In genomic region chr3:129201681-129202255, GRCm38 (mm10) we compare ENCODE assay signal across 14 mouse cellular contexts. TPM values are rescaled to one million over a fixed set of nuclear protein-coding genes. Genes with fewer than 3 reads are reported as not detected.
DNase-seq lines count a peak whose midpoint lies in the region; ATAC-seq and TF ChIP-seq lines count a peak whose summit lies in the region.
"Had no signal": no experiment of that assay in that cellular context is flagged by ENCODE, and none has a peak within 500 bp of the region (broad histone marks: within the 10 kb centered on the region; RNA-seq: fewer than 3 reads in every experiment).

No protein-coding gene starts in this region.

- no peak overlapping the region for H3K9ac ChIP-seq in hindbrain, embryonic 14.5 days
- H3K9ac ChIP-seq in midbrain, embryonic 15.5 days: no peak overlapping the region
- no peak overlapping the region for H3K9ac ChIP-seq in lung, postnatal 0 days (replicated peaks; ENCODE audit: low read depth)
- H3K9ac ChIP-seq: forebrain, embryonic 15.5 days; hindbrain, embryonic 12.5 days; liver, embryonic 14.5 days; neural tube, embryonic 13.5 days had no signal

- no peak for TF ChIP-seq EP300 in lung, postnatal 0 days (IDR thresholded peaks at IDR 0.05)

- no peak overlapping the region for H3K4me3 ChIP-seq in hindbrain, embryonic 14.5 days (replicated peaks; ENCODE audit: low read length)
- H3K4me3 ChIP-seq in hindbrain, embryonic 10.5 days: no peak overlapping the region
- H3K4me3 ChIP-seq in midbrain, embryonic 15.5 days: peak overlapping the region; percentile 12; the same call in 1 of the 2 replicates
- H3K4me3 ChIP-seq in lung, postnatal 0 days (ENCODE audit: low read depth, low read length): no peak overlapping the region
- H3K4me3 ChIP-seq: forebrain, embryonic 15.5 days; hindbrain, embryonic 12.5 days; left cerebral cortex, adult 2 months; neural tube, embryonic 13.5 days had no signal

- no peaks in the 10 kb centered on the region for H3K36me3 ChIP-seq in hindbrain, embryonic 14.5 days (replicated peaks; ENCODE audit: control insufficient read depth, insufficient read depth)
- H3K36me3 ChIP-seq in hindbrain, embryonic 10.5 days: no peaks in the 10 kb centered on the region
- H3K36me3 ChIP-seq in midbrain, embryonic 15.5 days (replicated peaks): no peaks in the 10 kb centered on the region
- no peaks in the 10 kb centered on the region for H3K36me3 ChIP-seq in lung, postnatal 0 days (ENCODE audit: insufficient read depth, low read length)
- H3K36me3 ChIP-seq: forebrain, embryonic 15.5 days; hindbrain, embryonic 12.5 days; neural tube, embryonic 13.5 days had no signal

- no peak for ATAC-seq in hindbrain, embryonic 14.5 days (ENCODE audit: low FRiP score)
- no peak for ATAC-seq in midbrain, embryonic 15.5 days (replicated peaks)
- no peak for ATAC-seq in lung, postnatal 0 days
- ATAC-seq: forebrain, embryonic 15.5 days had no signal

- peaks cover 17% of the 10 kb centered on the region; the same call in 1 of the 2 replicates for H3K4me1 ChIP-seq in hindbrain, embryonic 14.5 days (replicated peaks; ENCODE audit: control insufficient read depth, insufficient read depth, low read length)
- H3K4me1 ChIP-seq in hindbrain, embryonic 10.5 days (replicated peaks): peaks cover 45% of the 10 kb centered on the region
- peaks cover 24% of the 10 kb centered on the region for H3K4me1 ChIP-seq in midbrain, embryonic 15.5 days
- 0 out of 2 replicates have a peak, but pooled peaks cover 2% of the 10 kb centered on the region for H3K4me1 ChIP-seq in lung, postnatal 0 days (ENCODE audit: insufficient read depth, low read depth, low read length)

- peak; percentile 26 for DNase-seq in hindbrain, embryonic 14.5 days (ENCODE audit: low spot score)
- DNase-seq in hindbrain, embryonic 10.5 days (ENCODE audit: low spot score): no peak
- DNase-seq in embryo, embryonic 10 days (ENCODE audit: low spot score): peak; percentile 11
- DNase-seq in induced T-regulatory cell, adult 2 months (ENCODE audit: low read depth): peak; percentile 1
- DNase-seq in lung, postnatal 0 days (ENCODE audit: low spot score): no peak
- DNase-seq in left cerebral cortex, adult 18-20 months (ENCODE audit: low spot score in 2 of 2): no peak
- DNase-seq in layer of hippocampus, postnatal 10 days (ENCODE audit: low spot score in 2 of 2): no peak
- DNase-seq: kidney, postnatal 25 days had no signal

- H3K27me3 ChIP-seq in hindbrain, embryonic 14.5 days (ENCODE audit: control insufficient read depth, insufficient read depth, low read length): peaks cover 94% of the 10 kb centered on the region
- H3K27me3 ChIP-seq in hindbrain, embryonic 10.5 days (ENCODE audit: insufficient read depth, poor library complexity, severe bottlenecking): peaks cover 99% of the 10 kb centered on the region
- H3K27me3 ChIP-seq in midbrain, embryonic 15.5 days (replicated peaks): peaks cover 78% of the 10 kb centered on the region
- H3K27me3 ChIP-seq in lung, postnatal 0 days (replicated peaks; ENCODE audit: insufficient read depth, low read length): peaks cover 83% of the 10 kb centered on the region

- no peak for TF ChIP-seq CTCF in lung, postnatal 0 days (IDR thresholded peaks at IDR 0.05)

- no peak overlapping the region for H3K4me2 ChIP-seq in hindbrain, embryonic 14.5 days (replicated peaks)
- H3K4me2 ChIP-seq in midbrain, embryonic 15.5 days: no peak overlapping the region
- no peak overlapping the region for H3K4me2 ChIP-seq in lung, postnatal 0 days (replicated peaks; ENCODE audit: low read depth, low read length)
- H3K4me2 ChIP-seq: forebrain, embryonic 15.5 days; hindbrain, embryonic 12.5 days; neural tube, embryonic 13.5 days had no signal

- WGBS in hindbrain, embryonic 14.5 days: 2% methylated on average over 11 of the region's 11 CpGs
- WGBS in hindbrain, embryonic 10.5 days: 2% methylated on average over 11 of the region's 11 CpGs
- WGBS in midbrain, embryonic 15.5 days: 4% methylated on average over 11 of the region's 11 CpGs
- 15% methylated on average over 11 of the region's 11 CpGs for WGBS in lung, postnatal 0 days

- H3K27ac ChIP-seq in hindbrain, embryonic 14.5 days: no peak overlapping the region
- H3K27ac ChIP-seq in hindbrain, embryonic 10.5 days: no peak overlapping the region
- no peak overlapping the region for H3K27ac ChIP-seq in midbrain, embryonic 15.5 days
- H3K27ac ChIP-seq in lung, postnatal 0 days (ENCODE audit: low read length): no peak overlapping the region
- H3K27ac ChIP-seq: forebrain, embryonic 15.5 days; hindbrain, embryonic 12.5 days; left cerebral cortex, adult 2 months; liver, embryonic 14.5 days; neural tube, embryonic 13.5 days had no signal

- no peaks in the 10 kb centered on the region for H3K9me3 ChIP-seq in hindbrain, embryonic 14.5 days (ENCODE audit: control insufficient read depth, low read length)
- no peaks in the 10 kb centered on the region for H3K9me3 ChIP-seq in hindbrain, embryonic 10.5 days
- no peaks in the 10 kb centered on the region for H3K9me3 ChIP-seq in midbrain, embryonic 15.5 days
- no peaks in the 10 kb centered on the region for H3K9me3 ChIP-seq in lung, postnatal 0 days (ENCODE audit: low read length)
- H3K9me3 ChIP-seq: forebrain, embryonic 15.5 days; hindbrain, embryonic 12.5 days; neural tube, embryonic 13.5 days had no signal

RNA-seq across cellular contexts. Expression of gene Pitx2, which starts 2.1 kb away (rescaled TPM):
- polyA plus RNA-seq in hindbrain, embryonic 14.5 days (2014; fragmentation: Nextera tagmentation; extraction: Ambion mirVana): 1.3 and 2.0 TPM in 2 replicates
- 7.1 and 21.1 TPM in 2 replicates for polyA plus RNA-seq in hindbrain, embryonic 10.5 days (2016; fragmentation: Nextera tagmentation; extraction: Ambion mirVana)
- 41.0 and 60.5 TPM in 2 replicates for polyA plus RNA-seq in midbrain, embryonic 15.5 days (2015; fragmentation: Nextera tagmentation; extraction: Ambion mirVana)
- polyA plus RNA-seq in lung, postnatal 0 days (2015; fragmentation: Nextera tagmentation; extraction: Ambion mirVana): 1.5 and 1.8 TPM in 2 replicates
- total RNA-seq in left cerebral cortex, adult 18-20 months (2021): not detected
- total RNA-seq in layer of hippocampus, postnatal 10 days (2021): not detected
- total RNA-seq: left cerebral cortex, adult 2 months had no signal

Comparison
In these comparisons a context has a peak if more than half of its experiments do, and no peak if none do; other contexts are left out.
1. DNase-seq: peak in hindbrain, embryonic 14.5 days (single experiment), embryo, embryonic 10 days (single experiment) and induced T-regulatory cell, adult 2 months (single experiment); none in hindbrain, embryonic 10.5 days (single experiment), lung, postnatal 0 days (single experiment), left cerebral cortex, adult 18-20 months (0 of 2) and layer of hippocampus, postnatal 10 days (0 of 2).